Mouse (Mus musculus): Measurements from ENCODE around the gene Sms.

The Sms gene

DNA sequence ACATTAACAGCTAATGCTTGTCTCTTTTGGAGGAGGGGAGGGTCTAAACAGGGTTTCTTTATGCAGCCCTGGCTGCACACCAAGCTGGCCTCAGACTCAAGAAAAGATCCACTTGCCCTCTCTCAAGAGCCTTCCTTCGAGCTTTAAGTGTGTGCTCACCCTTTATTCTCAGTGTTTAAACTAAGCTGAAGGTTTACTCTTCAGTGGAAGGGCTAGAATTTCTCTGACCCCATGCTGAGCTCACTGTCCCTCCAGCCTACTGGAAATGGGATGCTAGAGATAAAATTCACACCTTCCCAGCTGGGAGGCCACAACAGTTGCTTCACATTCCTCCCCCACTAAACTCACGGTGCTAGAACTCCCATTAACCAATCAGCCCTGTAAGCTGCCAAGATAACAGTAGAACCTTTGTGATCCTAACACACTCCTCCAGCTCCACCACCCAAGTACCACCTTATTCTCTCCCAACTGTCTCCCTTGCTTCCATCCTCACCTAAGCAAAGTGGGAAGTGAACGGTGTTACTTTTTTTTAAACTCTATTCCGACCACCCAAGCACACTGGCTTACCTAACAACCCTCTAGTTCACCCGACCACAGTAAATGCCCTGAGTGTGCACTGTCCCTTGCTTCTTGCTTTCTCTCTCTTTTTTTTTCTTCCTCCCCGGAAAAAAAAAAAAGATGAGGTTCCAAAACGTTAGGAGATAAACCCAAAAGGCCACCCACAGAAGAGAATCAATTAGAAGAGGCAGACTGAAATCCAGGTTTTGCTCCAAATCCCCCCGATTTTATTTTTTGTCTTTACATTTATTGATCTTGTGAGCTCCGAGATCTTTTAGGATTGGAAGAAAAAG is 2.0 kb downstream of the Sms start:
- Histone ChIP-seq H3K9me3 (ENCODE audit: low read length) (no peaks in the 10 kb centered on the region), H3K4me3 (replicated peaks; ENCODE audit: low read length) (peak overlapping the region; percentile 85), H3K27me3 (ENCODE audit: insufficient read depth, low read length) (peaks cover 8% of the 10 kb centered on the region), H3K4me1 (replicated peaks; ENCODE audit: low read depth, low read length) (peaks cover 50% of the 10 kb centered on the region), H3K36me3 (ENCODE audit: insufficient read depth, low read length) (no peaks in the 10 kb centered on the region)
- TF ChIP-seq CTCF (conservative IDR thresholded peaks at IDR 0.05; ENCODE audit: low read length) (no peak), NANOG (IDR thresholded peaks at IDR 0.05; ENCODE audit: borderline replicate concordance, low read length) (no peak), POU5F1 (IDR thresholded peaks at IDR 0.05; ENCODE audit: borderline replicate concordance, low read length) (no peak)

DNA sequence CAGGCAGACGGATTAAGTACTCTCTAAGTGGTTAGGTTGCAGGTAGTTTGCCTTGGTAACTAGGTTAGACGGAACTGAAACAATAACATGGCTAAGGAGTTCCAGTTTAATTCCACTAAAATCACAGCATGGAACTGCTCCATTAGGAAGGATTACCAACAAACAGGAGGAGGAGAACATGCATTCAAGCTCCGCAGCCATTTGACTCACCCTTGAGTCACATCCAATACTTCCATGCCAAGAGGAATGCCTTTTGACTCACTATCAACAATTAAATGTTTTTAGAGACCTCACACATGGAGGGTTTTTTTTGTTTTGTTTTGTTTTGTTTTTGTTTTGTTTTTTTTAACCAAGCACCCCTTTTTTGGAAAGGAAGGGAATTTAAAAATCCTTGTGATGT is 3.3 kb downstream of the Sms start:
- H3K9me3 ChIP-seq (ENCODE audit: low read length): no peaks in the 10 kb centered on the region
- TF ChIP-seq NANOG (IDR thresholded peaks at IDR 0.05; ENCODE audit: borderline replicate concordance, low read length) (no peak), CTCF (conservative IDR thresholded peaks at IDR 0.05; ENCODE audit: low read length) (no peak), POU5F1 (IDR thresholded peaks at IDR 0.05; ENCODE audit: borderline replicate concordance, low read length) (no peak)
- H3K27me3 ChIP-seq (ENCODE audit: insufficient read depth, low read length): no peaks in the 10 kb centered on the region
- H3K4me3 ChIP-seq (replicated peaks; ENCODE audit: low read length): no peak overlapping the region
- no peaks in the 10 kb centered on the region for H3K36me3 ChIP-seq (ENCODE audit: insufficient read depth, low read length)
- H3K4me1 ChIP-seq (replicated peaks; ENCODE audit: low read depth, low read length): peaks cover 59% of the 10 kb centered on the region

DNA sequence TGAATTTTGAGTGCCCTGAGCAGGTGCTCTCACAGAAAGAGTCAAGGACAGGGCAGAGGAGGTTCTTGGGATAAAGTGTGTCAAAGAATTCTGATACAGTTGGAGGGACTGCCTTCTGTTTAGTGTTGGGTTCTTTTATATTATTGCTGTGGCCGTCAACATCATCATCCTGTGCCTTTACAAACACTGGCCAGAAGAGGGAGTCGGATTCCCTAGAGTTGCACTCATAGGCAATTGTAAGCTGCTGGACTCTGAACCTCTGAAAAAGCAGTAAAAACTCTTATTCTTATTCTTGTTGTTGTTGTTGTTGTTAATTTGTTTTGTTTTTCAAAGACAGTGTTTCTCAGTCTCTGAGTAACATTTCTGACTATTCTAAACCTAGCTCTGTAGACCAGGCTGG is 5.3 kb downstream of the Sms start:
- Histone ChIP-seq H3K9me3 (ENCODE audit: low read length) (no peaks in the 10 kb centered on the region), H3K27me3 (ENCODE audit: insufficient read depth, low read length) (no peaks in the 10 kb centered on the region), H3K4me1 (replicated peaks; ENCODE audit: low read depth, low read length) (peaks cover 68% of the 10 kb centered on the region), H3K36me3 (ENCODE audit: insufficient read depth, low read length) (no peaks in the 10 kb centered on the region), H3K4me3 (replicated peaks; ENCODE audit: low read length) (peak overlapping the region; percentile 43)
- TF ChIP-seq CTCF (conservative IDR thresholded peaks at IDR 0.05; ENCODE audit: low read length): peak; percentile 27
- no peak for TF ChIP-seq POU5F1 (IDR thresholded peaks at IDR 0.05; ENCODE audit: borderline replicate concordance, low read length)

DNA sequence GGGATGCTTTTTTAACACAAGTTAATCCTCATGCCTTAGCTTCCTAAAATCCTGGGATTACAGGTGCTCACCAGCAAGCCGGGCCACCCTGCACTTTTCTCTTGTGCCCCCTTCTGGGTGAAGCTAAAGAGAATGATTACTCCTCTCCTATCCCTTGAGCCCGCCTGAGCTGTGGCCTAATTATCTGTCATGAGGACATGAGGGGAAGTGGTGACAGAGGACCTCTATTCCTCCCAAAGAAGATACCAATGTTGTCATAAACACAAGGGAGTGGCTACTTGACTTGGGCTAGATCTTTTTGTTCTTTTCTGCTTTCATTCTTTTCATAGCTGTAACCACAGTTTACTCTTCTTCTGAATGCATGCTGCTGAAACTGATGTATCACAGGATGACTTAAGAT is 9.2 kb downstream of the Sms start:
- Histone ChIP-seq H3K9me3 (ENCODE audit: low read length) (no peaks in the 10 kb centered on the region), H3K4me1 (replicated peaks; ENCODE audit: low read depth, low read length) (peaks cover 56% of the 10 kb centered on the region), H3K4me3 (replicated peaks; ENCODE audit: low read length) (no peak overlapping the region), H3K36me3 (ENCODE audit: insufficient read depth, low read length) (no peaks in the 10 kb centered on the region), H3K27me3 (ENCODE audit: insufficient read depth, low read length) (no peaks in the 10 kb centered on the region)
- no peak for TF ChIP-seq CTCF (conservative IDR thresholded peaks at IDR 0.05; ENCODE audit: low read length)

DNA sequence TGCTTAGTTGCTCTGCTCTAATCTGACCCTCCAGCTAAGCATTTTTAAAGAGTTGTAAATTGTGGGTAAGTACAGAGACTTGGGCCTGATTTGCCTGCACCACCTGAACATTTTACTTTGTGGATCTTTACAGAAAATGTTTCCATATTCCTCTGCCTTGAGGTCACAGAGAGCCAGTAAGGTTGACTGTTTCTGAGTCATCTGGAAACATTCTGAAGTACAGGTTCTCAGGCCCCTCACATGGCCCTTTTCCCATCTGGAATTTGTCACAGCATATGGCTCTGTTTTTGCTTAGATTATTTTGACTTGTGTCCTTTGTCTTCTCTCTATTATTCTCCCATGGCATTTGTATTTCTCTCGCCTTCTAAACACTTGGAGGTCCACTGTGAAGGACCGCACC is 10.2 kb downstream of the Sms start:
- Histone ChIP-seq H3K4me1 (replicated peaks; ENCODE audit: low read depth, low read length) (peaks cover 47% of the 10 kb centered on the region), H3K36me3 (ENCODE audit: insufficient read depth, low read length) (no peaks in the 10 kb centered on the region), H3K9me3 (ENCODE audit: low read length) (no peaks in the 10 kb centered on the region), H3K27me3 (ENCODE audit: insufficient read depth, low read length) (no peaks in the 10 kb centered on the region), H3K4me3 (replicated peaks; ENCODE audit: low read length) (no peak overlapping the region)
- TF ChIP-seq NANOG (IDR thresholded peaks at IDR 0.05; ENCODE audit: borderline replicate concordance, low read length) (no peak), POU5F1 (IDR thresholded peaks at IDR 0.05; ENCODE audit: borderline replicate concordance, low read length) (no peak), CTCF (conservative IDR thresholded peaks at IDR 0.05; ENCODE audit: low read length) (no peak)

DNA sequence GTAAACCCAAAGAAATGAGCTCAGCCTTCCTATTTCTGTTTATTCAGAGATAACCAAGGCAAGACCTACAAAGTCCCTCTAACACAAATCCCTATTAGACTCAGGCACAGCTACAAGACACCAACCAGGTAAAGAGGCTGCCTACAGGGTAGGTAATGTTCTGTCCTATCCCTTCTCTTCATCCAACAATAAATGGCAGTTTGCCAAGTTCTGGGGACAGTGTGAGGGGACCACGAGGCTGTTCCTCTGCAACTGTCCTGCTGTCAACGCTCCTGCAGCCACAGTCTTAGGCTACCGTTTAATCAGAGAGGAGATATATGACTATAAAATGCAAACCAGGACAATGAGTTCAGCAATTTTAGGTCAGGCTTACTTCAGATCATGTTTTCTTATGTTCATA is 14.8 kb downstream of the Sms start:
- Histone ChIP-seq H3K27me3 (ENCODE audit: insufficient read depth, low read length) (no peaks in the 10 kb centered on the region), H3K36me3 (ENCODE audit: insufficient read depth, low read length) (no peaks in the 10 kb centered on the region), H3K4me1 (replicated peaks; ENCODE audit: low read depth, low read length) (peaks cover 17% of the 10 kb centered on the region), H3K4me3 (replicated peaks; ENCODE audit: low read length) (no peak overlapping the region), H3K9me3 (ENCODE audit: low read length) (no peaks in the 10 kb centered on the region)
- TF ChIP-seq POU5F1 (IDR thresholded peaks at IDR 0.05; ENCODE audit: borderline replicate concordance, low read length) (no peak), NANOG (IDR thresholded peaks at IDR 0.05; ENCODE audit: borderline replicate concordance, low read length) (no peak), CTCF (conservative IDR thresholded peaks at IDR 0.05; ENCODE audit: low read length) (no peak)

DNA sequence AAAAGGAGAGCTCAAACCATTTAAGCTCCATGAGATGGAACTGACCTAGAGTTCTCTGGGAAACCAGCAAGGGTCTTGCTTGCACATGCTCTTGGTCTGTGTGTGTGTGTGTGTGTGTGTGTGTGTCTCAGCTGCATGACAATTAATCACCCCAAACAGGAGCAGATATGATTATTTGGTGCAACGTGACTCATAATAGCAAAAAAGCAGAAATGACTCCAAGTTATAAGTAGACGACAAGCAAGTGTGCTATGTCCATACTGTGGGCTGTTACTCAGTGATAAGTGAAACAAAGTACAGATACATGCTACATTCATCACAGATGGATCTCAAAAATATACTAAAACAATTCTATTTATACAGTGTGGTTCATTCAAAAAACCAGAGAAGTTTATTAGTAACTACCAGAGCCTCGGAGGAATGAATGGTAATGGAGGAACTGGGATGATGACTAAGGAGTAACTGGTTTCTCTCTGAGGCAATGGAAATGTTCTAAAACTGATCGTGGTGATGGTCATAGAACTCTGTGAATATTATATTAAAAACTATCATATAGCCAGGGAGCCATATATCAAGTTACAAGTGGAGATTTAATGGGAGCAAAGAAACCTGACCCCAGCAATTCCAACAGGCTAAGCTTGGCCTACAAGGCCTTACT is 15.8 kb downstream of the Sms start:
- Histone ChIP-seq H3K36me3 (ENCODE audit: insufficient read depth, low read length) (no peaks in the 10 kb centered on the region), H3K4me1 (replicated peaks; ENCODE audit: low read depth, low read length) (peaks cover 7% of the 10 kb centered on the region; the same call in 1 of the 2 replicates), H3K9me3 (ENCODE audit: low read length) (no peaks in the 10 kb centered on the region), H3K4me3 (replicated peaks; ENCODE audit: low read length) (no peak overlapping the region), H3K27me3 (ENCODE audit: insufficient read depth, low read length) (no peaks in the 10 kb centered on the region)
- no peak for TF ChIP-seq POU5F1 (IDR thresholded peaks at IDR 0.05; ENCODE audit: borderline replicate concordance, low read length)
- TF ChIP-seq NANOG (IDR thresholded peaks at IDR 0.05; ENCODE audit: borderline replicate concordance, low read length): no peak
- TF ChIP-seq CTCF (conservative IDR thresholded peaks at IDR 0.05; ENCODE audit: low read length): no peak

DNA sequence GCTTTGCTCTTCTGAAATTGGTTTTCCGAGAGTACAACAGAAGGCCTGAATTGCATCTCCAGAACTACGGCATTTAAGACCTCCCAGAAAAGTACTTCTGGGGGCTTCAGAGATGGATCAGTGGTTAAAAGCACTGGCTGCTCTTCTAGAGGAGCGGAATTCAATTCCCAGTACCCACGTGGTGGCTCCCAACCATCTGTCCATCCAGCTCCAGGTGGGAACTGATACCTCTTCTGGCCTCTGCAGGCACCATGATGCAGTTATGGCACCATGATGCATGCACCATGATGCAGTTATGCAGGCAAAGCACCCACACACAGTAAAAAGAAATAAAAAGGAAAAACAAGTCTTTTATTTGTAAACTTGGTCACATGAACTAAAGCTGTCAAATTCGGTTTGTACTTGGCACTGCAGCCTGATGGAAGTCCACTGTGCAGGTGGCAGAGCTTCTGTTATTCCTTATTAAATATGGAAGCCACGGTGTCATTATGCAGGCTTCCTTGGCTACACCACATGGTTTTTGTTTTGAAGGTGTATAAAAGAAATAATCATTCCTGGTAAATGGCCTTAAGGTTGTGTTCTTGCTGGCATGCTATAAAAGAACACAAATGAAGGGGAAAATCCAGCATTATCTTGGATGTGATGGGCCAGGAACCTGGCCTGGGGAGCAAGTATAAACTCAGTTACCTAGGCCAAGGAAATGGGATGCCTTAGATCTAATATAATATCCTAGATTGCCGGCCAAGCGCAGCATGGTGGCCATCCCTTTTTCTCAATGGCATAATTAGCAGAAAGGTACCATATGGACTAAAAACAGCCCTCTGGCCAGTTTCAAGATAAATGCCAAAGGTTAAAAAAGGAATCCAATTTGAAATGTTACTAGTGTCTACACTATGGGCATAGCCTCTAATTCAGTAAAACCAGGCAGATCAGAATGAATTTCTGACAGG is 20.1 kb downstream of the Sms start:
- 0 out of 2 replicates have a peak, but pooled peaks cover 5% of the 10 kb centered on the region for H3K4me1 ChIP-seq (replicated peaks; ENCODE audit: low read depth, low read length)
- H3K27me3 ChIP-seq (ENCODE audit: insufficient read depth, low read length): no peaks in the 10 kb centered on the region
- no peaks in the 10 kb centered on the region for H3K9me3 ChIP-seq (ENCODE audit: low read length)
- no peak overlapping the region for H3K4me3 ChIP-seq (replicated peaks; ENCODE audit: low read length)
- TF ChIP-seq POU5F1 (IDR thresholded peaks at IDR 0.05; ENCODE audit: borderline replicate concordance, low read length) (no peak), CTCF (conservative IDR thresholded peaks at IDR 0.05; ENCODE audit: low read length) (no peak), NANOG (IDR thresholded peaks at IDR 0.05; ENCODE audit: borderline replicate concordance, low read length) (no peak)
- peaks cover 21% of the 10 kb centered on the region for H3K36me3 ChIP-seq (ENCODE audit: insufficient read depth, low read length)

Measured in E14TG2a.4 (cell line).